Mouse (Mus musculus) adrenal gland, postnatal 25 days (tissue): ENCODE results near the gene Ppp1r3c. TPM values are rescaled to one million over a fixed set of nuclear protein-coding genes. Genes with fewer than 3 reads are reported as not detected.
A peak's percentile ranks its signal among the peaks of the same experiment; 100 is the strongest.
"Not testable (repeated sequence)": the region's sequence is repeated elsewhere in the genome, so short reads cannot be mapped to it uniquely, and the experiment has no call there.

ENCODE experiments used
- DNase-seq: peaks from one replicate; pipeline ENCODE4 v3.0.0; 2021; ENCODE audit warnings: mixed read lengths
- long read RNA-seq: library from polyadenylated mRNA; stranded (forward); transcript quantifications from one replicate; pipeline ENCODE4 v2.0.0, GENCODE M21; 2021
- total RNA-seq: library from RNA; stranded (reverse); gene quantifications from 2 replicates; pipeline ENCODE4 v1.2.3, GENCODE M21; 2021

Gene Ppp1r3c
- 11.1 and 18.4 TPM in 2 replicates for total RNA-seq
- long read RNA-seq, transcript Ppp1r3c-201 (2 exons, 2,725 nt), result major isoform, 7 of 27 reads
- long read RNA-seq, partial matches to known transcripts, result 20 of 27 reads
- long read RNA-seq, other reads (novel, unspliced or antisense), result 0 of 27 reads

DNA sequence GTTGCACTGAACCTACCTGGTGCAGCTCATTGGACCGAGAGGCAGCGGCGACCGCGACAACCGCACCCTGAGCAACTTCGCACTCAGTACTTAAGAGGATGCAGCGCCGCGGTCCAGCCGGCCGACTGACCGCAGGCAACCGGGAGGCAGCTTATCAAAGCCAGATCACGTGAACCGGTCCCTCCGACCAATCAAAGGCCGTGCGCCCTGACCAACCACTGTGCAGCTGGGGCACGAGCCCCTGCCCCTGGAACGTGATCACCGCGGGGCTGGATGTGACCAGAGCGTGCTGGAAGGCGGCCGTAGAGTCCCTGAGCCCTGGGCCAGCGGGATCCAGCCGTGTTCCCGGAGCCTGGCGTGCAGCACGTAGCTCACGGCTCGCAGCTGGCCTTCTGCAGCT is at the start of gene Ppp1r3c:
Gene Ppp1r3c, minus strand, starts transcription at position 117 of the 400 bp plus-strand sequence.
- DNase-seq, result peak; percentile 89

- DNase-seq, result no peak
Measured at GRCm38 (mm10) chr19:36783179-36783578, 46.7 kb upstream of the Ppp1r3c start.

DNA sequence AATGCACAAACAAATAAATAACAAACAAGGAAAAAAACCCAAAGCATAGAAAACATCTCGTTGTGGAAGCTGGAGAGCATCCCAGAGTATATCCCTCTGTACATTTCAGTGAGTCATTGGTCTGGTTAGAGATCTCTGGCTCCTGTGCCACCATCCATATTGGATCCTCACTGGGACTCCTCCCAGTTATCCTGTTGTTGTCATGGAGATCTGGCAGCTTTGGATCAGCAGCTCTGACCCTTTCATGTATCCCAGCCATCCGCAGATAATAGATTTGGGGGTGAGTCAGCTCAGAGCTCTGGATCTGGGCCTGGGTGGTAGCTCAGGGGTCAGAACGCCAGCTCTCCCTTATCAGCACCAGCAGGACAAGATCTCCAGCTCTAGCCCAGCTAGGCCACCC is 46.1 kb upstream of the Ppp1r3c start:
- no peak for DNase-seq

DNA sequence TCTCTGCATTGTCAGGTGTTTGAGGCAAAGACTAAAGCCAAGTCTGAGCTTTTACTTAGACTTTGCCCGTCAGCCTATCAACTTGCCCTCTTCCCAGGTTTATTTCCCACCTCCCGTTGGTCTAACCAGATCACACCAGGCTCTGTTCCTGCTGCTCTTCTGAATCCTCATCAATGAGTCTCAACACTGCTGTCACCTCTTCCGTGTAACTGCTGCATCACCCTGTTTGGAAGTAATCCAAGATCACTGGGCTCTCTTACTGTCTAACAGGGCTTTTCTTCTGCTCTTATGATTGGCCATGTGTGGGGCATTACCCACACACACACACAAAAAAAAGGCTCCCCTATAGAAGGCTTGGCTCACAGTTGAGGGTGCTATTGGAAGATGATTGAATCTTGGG is 45.5 kb upstream of the Ppp1r3c start:
- no peak for DNase-seq

GRCm38 (mm10) chr19:36780375-36780774 is 43.9 kb upstream of the Ppp1r3c start:
- DNase-seq, result no peak

- no peak for DNase-seq
Measured at GRCm38 (mm10) chr19:36779765-36780164, 43.3 kb upstream of the Ppp1r3c start.

GRCm38 (mm10) chr19:36775531-36775930 is 39.1 kb upstream of the Ppp1r3c start:
- DNase-seq, result no peak

- DNase-seq, result no peak
Measured at GRCm38 (mm10) chr19:36773716-36774459, 37.4 kb upstream of the Ppp1r3c start.

DNA sequence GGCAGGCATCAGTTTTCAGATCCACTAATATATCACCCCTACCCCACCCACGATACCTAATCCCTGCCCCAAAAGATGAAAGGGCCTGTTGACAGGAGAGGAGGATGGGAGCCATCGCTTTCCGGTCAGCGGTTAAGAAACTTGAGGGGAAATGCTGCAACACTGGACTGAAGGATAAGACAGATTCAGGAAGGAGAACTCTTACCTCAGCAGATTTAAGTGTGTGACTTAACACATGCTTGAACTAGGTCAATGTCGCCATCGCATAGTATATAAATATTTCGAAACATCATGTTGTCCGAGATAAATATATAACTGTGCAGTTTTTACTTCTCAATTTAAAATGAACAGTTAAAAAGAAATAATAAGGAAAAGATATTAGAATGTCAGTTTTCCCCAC is 31.6 kb upstream of the Ppp1r3c start:
- no peak for DNase-seq

DNA sequence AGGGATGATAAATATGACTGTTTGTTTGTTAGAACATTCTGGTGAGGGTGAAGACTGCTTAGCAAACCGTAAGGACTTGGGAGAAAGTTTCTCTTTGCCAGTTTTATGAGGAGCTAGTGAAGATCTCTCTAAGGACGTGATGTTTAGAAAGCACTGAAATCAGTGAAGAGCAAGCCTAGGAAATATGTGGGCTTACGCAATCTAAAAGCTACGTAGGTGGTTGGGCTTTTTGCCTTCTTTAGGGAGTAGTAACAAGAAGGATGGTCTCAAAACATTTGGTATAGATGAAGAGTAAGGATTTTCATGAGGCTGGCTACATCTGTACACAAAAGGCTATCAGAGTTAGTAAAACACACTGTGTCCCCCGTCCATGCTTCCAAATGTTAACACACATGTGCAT is 28.0 kb upstream of the Ppp1r3c start:
- no peak for DNase-seq

GRCm38 (mm10) chr19:36748996-36749395 is 12.5 kb upstream of the Ppp1r3c start:
- DNase-seq, result no peak

GRCm38 (mm10) chr19:36742331-36742730 is 5.9 kb upstream of the Ppp1r3c start:
- DNase-seq, result no peak

- DNase-seq, result no peak
Measured at GRCm38 (mm10) chr19:36739566-36740211, 3.2 kb upstream of the Ppp1r3c start.

GRCm38 (mm10) chr19:36738009-36738408 is 1.6 kb upstream of the Ppp1r3c start:
- DNase-seq, result no peak

DNA sequence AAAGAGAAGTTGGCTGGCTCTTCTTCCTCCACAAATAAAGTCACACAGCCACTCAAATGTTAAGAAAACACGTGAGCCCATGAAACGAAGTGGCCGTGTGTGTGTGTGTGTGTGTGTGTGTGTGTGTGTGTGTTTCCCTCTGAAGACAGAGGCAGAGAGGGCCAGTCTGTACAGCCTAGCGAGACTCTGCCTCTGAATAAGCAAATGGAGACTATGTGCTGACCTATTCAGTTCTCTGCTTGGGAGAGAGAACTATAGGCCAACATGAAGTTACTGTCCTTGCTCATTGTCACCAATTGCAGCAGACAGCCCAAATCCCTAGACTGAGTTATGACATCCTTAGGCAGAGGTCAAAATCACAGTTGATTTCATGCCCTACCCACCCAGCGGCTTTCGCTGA is 634 bp upstream of the Ppp1r3c start:
- no peak for DNase-seq

DNA sequence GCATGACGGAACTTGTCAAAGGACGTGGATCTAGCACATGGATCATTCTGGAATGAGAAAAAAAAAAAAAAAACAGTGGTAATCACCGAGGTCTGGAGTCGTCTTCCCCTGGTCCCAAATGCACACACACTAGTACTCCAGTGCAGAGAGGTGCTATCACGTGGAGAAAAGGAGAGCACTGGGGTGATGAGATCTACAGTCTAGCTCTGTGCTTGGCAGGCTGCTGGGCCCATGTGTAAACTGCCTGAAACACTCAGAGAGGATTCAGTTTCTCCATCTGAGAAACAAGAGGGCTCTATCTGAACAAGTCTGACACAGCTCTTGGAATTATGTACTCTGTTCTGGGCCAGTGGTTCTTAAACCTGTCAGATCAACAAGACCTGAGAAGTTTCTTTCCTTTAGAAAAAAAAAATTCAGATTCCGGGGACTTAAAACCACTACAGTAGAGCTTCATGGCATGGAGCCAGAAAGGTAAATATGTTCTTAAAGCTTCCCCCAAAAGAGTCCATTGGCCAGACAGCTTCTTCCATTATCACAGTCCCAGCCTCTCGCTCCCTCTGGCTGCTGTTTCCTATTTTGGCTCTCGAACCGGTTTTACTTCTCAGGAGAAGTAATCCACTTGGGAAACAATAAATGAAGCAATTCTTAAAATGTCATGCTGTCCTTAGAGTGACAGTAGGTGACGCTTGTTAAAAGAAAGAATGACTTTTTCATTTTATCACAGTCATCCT is 2.0 kb downstream of the Ppp1r3c start:
- DNase-seq, result no peak

GRCm38 (mm10) chr19:36733191-36733943 is 3.1 kb downstream of the Ppp1r3c start:
- DNase-seq, result no peak

GRCm38 (mm10) chr19:36731310-36731709 is 5.1 kb downstream of the Ppp1r3c start:
- DNase-seq, result no peak

GRCm38 (mm10) chr19:36730414-36730813 is 6.0 kb downstream of the Ppp1r3c start:
- not testable (repeated sequence) for DNase-seq

- no peak for DNase-seq
Measured at GRCm38 (mm10) chr19:36728741-36729460, 7.6 kb downstream of the Ppp1r3c start.

- DNase-seq, result no peak
Measured at GRCm38 (mm10) chr19:36724970-36725369, 11.5 kb downstream of the Ppp1r3c start.

GRCm38 (mm10) chr19:36721139-36721538 is 15.3 kb downstream of the Ppp1r3c start:
- no peak for DNase-seq
